10 mouse cellular contexts compared by ENCODE assay signal in genomic region chrX:142821846-142822245, GRCm38 (mm10).
A peak's percentile ranks its signal among the peaks of the same experiment; 100 is the strongest.
DNase-seq lines count a peak whose midpoint lies in the region; ATAC-seq and TF ChIP-seq lines count a peak whose summit lies in the region.
"Had no signal": no experiment of that assay in that cellular context is flagged by ENCODE, and none has a peak within 500 bp of the region (broad histone marks: within the 10 kb centered on the region; RNA-seq: fewer than 3 reads in every experiment).

No protein-coding gene starts in this region.

- ATAC-seq in lung, embryonic 14.5 days (ENCODE audit: insufficient read depth), result no peak

- H3K4me3 ChIP-seq in lung, embryonic 14.5 days (ENCODE audit: low read depth, low read length), result no peak overlapping the region
- H3K4me3 ChIP-seq in MEL (ENCODE audit: control insufficient read depth in 1 of 2, insufficient read depth in 1 of 2, low read depth in 2 of 2, low read length in 2 of 2), result no peak overlapping the region
- H3K4me3 ChIP-seq: neural tube, embryonic 12.5 days had no signal

- TF ChIP-seq RAD21 in MEL (IDR thresholded peaks at IDR 0.05; ENCODE audit: low read depth, low read length), result peak; percentile 80

- TF ChIP-seq EP300 in MEL (IDR thresholded peaks at IDR 0.05; ENCODE audit: low read depth in 1 of 2, low read length in 2 of 2), result no peak

- H3K79me2 ChIP-seq in MEL (ENCODE audit: control insufficient read depth, insufficient read depth, low read length, poor library complexity), result no peaks in the 10 kb centered on the region

- no peak overlapping the region for H3K27ac ChIP-seq in lung, embryonic 14.5 days (ENCODE audit: low read depth)
- H3K27ac ChIP-seq in MEL (ENCODE audit: control insufficient read depth, low read depth, low read length), result no peak overlapping the region
- H3K27ac ChIP-seq: neural tube, embryonic 12.5 days had no signal

- peak; percentile 83 for DNase-seq in heart, adult 11 months
- no peak for DNase-seq in heart, adult 9 months (ENCODE audit: low spot score in 2 of 2)
- DNase-seq in lung, embryonic 14.5 days, result peak; percentile 57
- no peak for DNase-seq in lung, postnatal 14 days
- DNase-seq in MEL (ENCODE audit: low read depth, low spot score), result peak; percentile 50
- peak; percentile 39 for DNase-seq in induced T-regulatory cell, adult 2 months (ENCODE audit: low read depth)
- no peak for DNase-seq in testis, postnatal 14 days (ENCODE audit: low spot score)
- no peak for DNase-seq in right cerebral cortex, postnatal 25 days
- DNase-seq: layer of hippocampus, postnatal 36 days had no signal

- H3K4me2 ChIP-seq in lung, embryonic 14.5 days, result no peak overlapping the region
- H3K4me2 ChIP-seq: neural tube, embryonic 12.5 days had no signal

- H3K9me3 ChIP-seq in lung, embryonic 14.5 days (ENCODE audit: low read depth, low read length), result no peaks in the 10 kb centered on the region
- no peaks in the 10 kb centered on the region for H3K9me3 ChIP-seq in MEL (replicated peaks; ENCODE audit: insufficient read depth, low read length)
- H3K9me3 ChIP-seq: neural tube, embryonic 12.5 days had no signal

- no peaks in the 10 kb centered on the region for H3K4me1 ChIP-seq in lung, embryonic 14.5 days (ENCODE audit: insufficient read depth)
- H3K4me1 ChIP-seq in MEL (ENCODE audit: control insufficient read depth in 1 of 2, insufficient read depth in 2 of 2, low read length in 2 of 2), result no peaks in the 10 kb centered on the region
- H3K4me1 ChIP-seq: neural tube, embryonic 12.5 days had no signal

- no peaks in the 10 kb centered on the region for H3K27me3 ChIP-seq in lung, embryonic 14.5 days (ENCODE audit: insufficient read depth, low read length)
- H3K27me3 ChIP-seq in MEL (ENCODE audit: control insufficient read depth in 1 of 2, insufficient read depth in 2 of 2, low read length in 2 of 2), result no peaks in the 10 kb centered on the region
- H3K27me3 ChIP-seq: neural tube, embryonic 12.5 days had no signal

- H3K9ac ChIP-seq in lung, embryonic 14.5 days, result no peak overlapping the region
- H3K9ac ChIP-seq in MEL (ENCODE audit: control insufficient read depth, low read depth, low read length, poor library complexity, severe bottlenecking), result no peak overlapping the region
- H3K9ac ChIP-seq: neural tube, embryonic 12.5 days had no signal

- WGBS in lung, embryonic 14.5 days, result 40% methylated on average over 3 of the region's 3 CpGs

- TF ChIP-seq CTCF in lung, embryonic 14.5 days (IDR thresholded peaks at IDR 0.05; ENCODE audit: low read depth), result peak; percentile 64
- peak; percentile 59 to 83 (median 61) for TF ChIP-seq CTCF in MEL (IDR thresholded peaks at IDR 0.05 in 2 of 3, conservative IDR thresholded peaks at IDR 0.05 in 1 of 3; ENCODE audit: control insufficient read depth in 1 of 3, insufficient read depth in 1 of 3, low read depth in 2 of 3, low read length in 3 of 3, poor library complexity in 1 of 3, severe bottlenecking in 1 of 3)

- TF ChIP-seq POLR2A in MEL (IDR thresholded peaks at IDR 0.05; ENCODE audit: control insufficient read depth in 1 of 2, insufficient read depth in 1 of 2, low read depth in 1 of 2, low read length in 2 of 2, poor library complexity in 1 of 2), result no peak

- no peaks in the 10 kb centered on the region for H3K36me3 ChIP-seq in lung, embryonic 14.5 days (ENCODE audit: insufficient read depth)
- no peaks in the 10 kb centered on the region for H3K36me3 ChIP-seq in MEL (ENCODE audit: control insufficient read depth in 1 of 2, insufficient read depth in 2 of 2, low read length in 2 of 2)
- H3K36me3 ChIP-seq: neural tube, embryonic 12.5 days had no signal

TF ChIP-seq in MEL, 35 proteins besides CTCF, POLR2A, EP300 and RAD21:
- TF ChIP-seq ETS1 (IDR thresholded peaks at IDR 0.05; ENCODE audit: low read depth, low read length) (no peak), ZC3H11A (IDR thresholded peaks at IDR 0.05; ENCODE audit: low read depth, low read length) (peak; percentile 81), SMC3 (IDR thresholded peaks at IDR 0.05; ENCODE audit: low read depth, low read length) (peak; percentile 86), SIN3A (IDR thresholded peaks at IDR 0.05; ENCODE audit: low read length) (no peak)

Comparison
In these comparisons a context has a peak if more than half of its experiments do, and no peak if none do; other contexts are left out.
1. DNase-seq: peak in heart, adult 11 months (single experiment), lung, embryonic 14.5 days (single experiment), MEL (single experiment) and induced T-regulatory cell, adult 2 months (single experiment); none in heart, adult 9 months (0 of 2), lung, postnatal 14 days (single experiment), testis, postnatal 14 days (single experiment) and right cerebral cortex, postnatal 25 days (single experiment).